Mouse (Mus musculus) layer of hippocampus, adult 8-10 months (tissue): ENCODE results near the gene Dhcr24. TPM values are rescaled to one million over a fixed set of nuclear protein-coding genes. Genes with fewer than 3 reads are reported as not detected.

Source experiments
- DNase-seq, 2 experiments: peaks; one replicate each; pipeline ENCODE4 v3.0.0; 2022; ENCODE audit warnings: low spot score in 2 of 2
- total RNA-seq, 4 experiments: library from RNA; stranded (reverse); gene quantifications; 2 replicates each; pipeline ENCODE4 v1.2.4; 2022

The Dhcr24 gene
- total RNA-seq, 4 experiments from 2014 or later, result 66.0 to 86.5 (median 75.9) TPM

DNA sequence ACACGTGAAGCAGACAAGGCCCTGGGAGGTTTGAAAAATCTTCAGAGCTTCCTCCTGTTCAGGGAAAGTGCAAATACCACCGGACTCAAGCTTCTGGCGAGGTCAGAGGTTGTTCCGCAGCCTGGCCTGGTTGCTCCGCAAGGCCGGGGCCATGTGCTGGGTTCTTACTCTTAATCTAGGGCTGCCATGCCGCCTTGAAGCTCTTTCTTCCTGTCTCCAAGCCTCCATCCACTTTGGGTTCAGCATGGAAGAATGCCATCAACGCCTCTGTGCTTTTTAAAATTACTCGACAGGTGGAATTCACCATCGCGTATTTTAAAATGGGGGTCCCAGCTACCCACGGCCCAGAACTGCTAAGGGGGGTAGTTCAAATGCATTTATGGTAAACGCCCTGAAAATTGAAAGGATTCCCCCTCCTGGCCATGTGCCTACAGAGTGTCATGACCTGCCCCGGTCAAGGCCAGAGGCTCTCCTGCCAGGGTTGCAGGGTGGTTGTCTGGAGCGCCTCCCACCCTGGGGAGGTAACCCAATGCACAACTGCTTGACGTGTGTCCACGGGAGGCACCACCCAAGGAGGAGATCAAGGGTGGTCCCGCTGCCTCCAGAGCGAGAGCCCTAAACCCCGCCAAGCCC lies 509 bp upstream of the Dhcr24 start:
- DNase-seq, result no peak

DNA sequence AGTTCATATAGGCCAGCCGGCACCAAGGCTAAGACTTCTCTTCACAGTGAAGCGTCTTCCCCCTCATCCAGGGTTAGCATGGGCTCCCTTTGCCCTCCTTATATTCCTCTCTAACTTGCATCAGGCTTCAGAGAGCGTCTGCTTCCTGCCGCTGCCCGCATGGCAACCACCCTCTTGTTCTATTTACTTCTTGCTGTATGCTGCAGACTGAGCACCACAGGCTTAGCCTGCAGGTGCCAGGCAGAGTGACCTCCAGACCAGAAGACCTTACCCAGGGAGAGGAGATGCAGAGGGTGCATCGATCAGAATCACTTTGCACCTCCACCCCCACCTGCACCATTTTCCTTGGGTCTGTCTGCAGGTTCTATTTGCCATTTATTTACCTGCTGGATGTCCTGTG lies 1.2 kb downstream of the Dhcr24 start:
- DNase-seq, result no peak

DNA sequence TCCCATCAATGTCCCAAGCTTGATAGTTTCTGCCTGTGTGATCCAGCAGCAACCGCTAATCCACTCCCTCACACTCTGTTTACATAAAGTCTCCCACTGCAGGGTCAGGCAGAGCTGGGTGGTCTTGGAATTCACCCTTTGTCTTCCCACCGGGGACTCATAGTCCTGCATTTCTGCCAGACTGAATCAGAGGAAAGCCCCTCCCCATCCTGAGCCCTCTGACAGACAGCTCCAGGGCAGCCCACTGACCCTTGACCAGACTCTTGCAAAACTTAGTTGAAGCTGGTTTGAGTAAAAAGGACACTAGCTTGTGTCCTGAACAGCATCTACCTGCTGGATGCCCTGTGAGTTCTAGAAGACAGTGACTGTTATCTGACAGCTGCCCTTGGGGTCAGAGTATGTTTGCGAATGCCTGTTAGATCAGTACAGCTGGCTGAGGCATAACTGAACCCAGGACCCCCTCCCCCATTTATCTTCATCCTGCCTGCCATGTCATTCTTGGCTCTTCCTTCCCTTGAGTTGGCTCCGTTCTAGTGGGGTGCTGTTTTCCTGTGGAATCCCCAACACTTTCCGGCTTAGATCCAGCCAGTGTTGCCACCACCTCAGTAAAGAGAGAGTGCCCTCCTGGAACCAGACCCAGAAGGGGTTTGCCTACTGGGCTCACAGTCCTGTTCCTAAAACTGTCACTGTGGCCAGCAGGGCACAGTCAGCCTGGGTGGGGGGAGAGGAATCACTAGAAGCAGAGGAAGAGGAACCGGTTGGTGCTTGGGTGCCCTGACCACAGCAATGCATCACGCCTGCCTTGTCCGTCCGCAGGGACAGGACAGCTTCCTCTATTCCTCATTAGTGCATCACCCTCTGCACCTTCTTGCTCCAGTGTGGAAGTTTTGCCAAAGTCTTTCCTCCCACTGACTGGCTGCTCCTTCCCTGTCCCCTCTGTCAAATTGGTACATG lies 2.3 kb downstream of the Dhcr24 start:
- no peak for DNase-seq

DNA sequence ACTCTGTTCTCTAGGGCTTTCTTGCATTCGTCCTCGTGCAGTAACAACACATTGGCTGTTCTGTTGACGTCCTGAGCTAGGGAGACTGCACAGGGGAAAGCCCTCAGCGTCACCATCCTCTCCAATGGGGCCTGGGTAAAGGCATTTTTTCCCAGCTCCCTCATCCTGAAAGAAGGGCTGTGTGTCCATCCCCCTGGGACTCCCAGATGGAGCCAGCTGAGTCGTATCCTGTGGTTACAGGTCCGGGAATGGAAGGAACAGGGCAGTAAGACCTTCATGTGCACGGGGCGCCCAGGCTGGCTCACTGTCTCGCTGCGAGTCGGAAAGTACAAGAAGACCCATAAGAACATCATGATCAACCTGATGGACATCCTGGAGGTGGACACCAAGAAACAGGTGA lies 3.3 kb downstream of the Dhcr24 start:
- no peak for DNase-seq

DNA sequence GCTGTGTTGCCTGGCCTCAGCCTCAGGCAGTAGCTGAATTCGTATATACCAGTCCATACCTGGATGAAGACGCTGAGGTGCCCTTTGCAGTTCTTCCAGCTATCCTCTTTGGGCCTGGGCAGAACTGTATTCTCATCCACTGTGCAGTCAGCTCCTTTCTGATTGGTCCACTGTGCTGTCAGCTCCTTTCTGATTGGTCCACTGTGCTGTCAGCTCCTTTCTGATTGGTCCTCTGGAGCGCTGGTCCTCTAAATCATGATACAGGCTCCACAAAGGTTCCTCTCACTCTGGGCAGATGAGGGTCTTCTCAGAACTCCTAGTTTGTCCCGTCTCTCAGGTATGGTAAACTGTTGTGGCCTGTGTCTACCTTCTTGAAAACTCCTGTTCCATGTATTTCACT lies 8.8 kb downstream of the Dhcr24 start:
- no peak for DNase-seq

DNA sequence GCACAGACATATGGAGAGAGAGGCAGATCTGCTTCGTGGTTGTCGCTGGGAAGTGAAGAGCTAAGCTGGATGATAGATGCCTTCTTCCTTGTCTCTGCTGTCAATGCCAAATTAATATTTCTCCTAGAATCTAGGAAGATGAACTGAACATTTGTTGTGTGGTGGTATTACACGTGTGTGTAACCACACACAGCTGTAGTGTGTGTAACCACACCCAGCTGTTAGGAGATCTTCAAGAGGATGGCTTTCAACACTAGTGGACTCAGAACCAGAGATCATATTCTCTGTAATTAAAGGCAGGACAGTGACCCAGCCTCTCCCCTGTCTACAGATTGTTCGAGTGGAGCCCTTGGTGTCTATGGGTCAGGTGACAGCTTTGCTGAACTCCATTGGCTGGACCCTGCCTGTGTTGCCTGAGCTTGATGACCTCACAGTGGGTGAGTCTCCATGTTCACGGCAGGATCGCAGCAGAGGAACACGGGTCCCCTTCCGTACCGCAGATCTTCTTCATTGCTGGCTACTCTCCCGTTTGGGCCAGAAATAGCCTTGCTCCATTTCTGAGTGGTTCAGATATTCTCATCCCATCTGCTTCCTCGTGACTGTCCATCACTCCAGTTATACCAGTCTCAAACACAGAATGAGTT lies 10.4 kb downstream of the Dhcr24 start:
- DNase-seq, result no peak

DNA sequence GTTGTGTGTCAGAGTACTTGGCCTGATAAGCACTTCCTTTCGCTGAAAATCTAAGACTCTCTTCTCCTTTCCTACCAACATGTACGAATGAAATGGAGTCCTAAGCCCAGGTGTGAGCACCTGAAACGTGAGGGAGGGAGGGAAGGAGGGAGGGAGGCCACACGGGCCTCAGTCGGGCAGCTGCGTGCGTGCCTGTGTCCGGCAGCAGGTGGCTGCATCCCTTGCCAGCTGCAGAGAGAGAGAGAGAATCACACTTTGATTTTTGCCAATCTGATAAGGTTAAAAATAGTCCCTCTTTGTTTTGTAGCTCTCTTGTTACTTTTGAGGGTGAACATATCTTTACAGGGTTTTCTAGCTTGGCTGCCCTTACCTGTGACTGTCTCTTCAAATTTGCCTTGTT lies 14.2 kb downstream of the Dhcr24 start:
- no peak for DNase-seq

DNA sequence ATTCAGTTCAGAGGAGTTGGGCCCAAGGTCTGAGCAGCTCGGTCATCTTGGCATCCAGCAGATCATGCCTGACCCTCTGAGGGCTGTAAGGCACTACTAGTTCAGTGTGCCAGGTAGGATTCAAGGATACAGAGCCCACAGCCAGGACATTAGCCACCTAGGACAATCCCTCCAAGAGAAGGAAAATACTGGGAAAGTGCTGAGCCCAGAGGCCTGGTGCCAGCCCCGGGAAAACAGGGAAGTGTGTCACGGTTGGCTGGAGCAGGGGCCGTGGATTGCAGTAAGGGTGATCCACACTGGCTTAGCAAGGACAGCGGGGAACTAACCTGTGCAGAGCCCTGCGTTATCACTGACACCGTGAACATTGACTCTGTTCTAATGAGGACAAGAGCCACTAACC lies 16.7 kb downstream of the Dhcr24 start:
- DNase-seq, result no peak

DNA sequence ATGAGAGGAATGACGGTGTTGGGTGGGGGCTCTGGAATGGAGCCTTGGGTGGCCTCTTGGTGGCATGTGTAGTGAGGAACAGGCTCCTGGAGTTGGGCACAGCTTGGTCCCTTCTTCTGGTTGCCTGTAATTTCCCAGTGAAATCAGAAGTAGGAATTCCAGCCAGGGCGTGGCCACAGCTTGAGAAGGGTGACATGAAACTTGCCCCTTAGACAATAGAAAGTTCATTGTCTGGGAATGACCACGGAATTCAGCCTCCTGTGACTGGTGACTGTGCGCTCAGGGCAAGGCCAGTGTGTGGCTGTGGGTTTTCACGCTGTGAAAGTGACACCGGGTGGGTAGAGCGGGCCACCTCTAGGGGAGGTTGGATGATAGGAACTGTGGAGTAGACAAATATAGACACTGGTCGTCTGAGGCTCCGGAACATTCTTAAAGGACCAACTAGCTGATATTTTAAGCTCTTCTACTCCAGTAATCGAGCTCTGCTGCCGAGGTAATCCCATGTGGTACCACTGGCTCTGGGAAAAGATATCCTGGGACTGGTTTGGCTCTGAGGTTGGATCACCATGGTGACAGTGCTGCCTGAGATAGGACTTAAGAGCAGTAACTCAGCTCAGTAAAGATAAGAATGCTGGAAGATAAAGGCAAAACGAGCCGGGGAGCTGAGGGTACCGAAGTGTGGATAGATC lies 20.5 kb downstream of the Dhcr24 start:
- no peak for DNase-seq

DNA sequence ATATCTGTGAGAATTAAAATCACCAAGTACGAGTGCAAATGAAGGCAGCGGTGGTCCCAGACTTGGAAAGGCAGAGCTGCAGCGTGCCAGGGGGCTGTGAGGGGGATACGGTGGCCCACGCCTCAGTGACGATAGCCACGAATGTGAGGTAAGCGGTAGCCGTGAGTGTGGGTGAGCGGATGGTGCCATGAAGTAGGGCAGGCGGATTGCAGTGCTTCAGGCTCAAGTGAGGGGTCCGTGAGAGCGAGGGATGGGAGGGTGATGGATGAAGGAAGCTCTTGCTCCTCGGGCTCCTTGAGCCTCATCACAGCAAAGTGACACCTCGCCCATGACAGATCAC lies 21.0 kb downstream of the Dhcr24 start:
- DNase-seq, result no peak

DNA sequence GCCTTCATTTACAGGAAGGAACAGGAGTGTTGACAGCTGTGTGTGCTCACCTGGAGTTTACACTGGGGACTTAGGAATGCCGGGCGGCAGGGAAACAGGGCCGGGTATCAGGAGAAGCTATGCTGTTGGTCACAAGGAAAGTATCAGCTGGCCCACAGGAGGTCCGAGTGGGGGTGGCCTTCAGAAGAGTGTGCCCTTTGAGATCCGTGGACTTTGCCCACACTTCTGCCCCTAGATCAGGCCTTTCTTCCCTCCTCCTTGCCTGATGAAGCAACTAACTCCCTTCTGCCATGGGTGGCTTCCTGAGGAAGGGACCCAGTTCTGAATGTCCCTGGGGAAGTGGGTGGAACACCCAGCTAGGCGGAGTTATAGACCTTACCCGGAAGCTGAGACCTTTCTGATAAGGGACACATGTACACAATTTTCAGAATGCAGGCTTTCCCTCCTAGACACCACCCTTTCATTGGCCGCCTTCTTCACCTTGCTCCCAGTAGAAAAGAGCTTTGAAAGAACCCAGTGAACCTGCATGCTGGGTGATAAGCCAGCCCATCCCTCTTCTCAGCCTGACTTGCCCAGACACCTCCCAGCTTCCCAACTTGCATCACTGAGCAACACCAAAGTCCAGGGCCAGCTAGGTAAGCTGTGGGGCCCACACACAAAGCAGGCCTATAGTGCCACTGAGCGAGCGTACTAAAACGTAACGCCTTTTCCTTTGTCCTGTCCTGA lies 21.8 kb downstream of the Dhcr24 start:
- no peak for DNase-seq

DNA sequence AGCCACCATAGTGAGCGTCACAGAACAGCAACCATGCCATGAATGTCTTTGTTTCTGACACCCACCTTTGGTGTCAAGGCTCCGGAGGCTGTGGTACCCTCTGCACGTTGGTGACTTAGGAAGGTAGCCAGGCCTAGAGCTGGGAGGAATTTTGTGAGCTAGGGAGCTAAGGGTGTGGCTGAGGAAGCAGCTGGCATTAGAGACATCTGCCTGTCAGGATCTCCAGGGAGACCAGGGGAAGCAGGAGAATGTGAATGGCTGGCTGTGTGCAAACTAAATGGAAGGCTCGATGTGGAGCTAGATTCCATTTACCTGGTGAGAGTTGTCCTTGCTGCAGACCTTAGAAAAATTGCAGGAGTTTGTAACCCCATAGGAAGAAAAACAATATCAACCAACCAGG lies 23.8 kb downstream of the Dhcr24 start:
- no peak for DNase-seq

DNA sequence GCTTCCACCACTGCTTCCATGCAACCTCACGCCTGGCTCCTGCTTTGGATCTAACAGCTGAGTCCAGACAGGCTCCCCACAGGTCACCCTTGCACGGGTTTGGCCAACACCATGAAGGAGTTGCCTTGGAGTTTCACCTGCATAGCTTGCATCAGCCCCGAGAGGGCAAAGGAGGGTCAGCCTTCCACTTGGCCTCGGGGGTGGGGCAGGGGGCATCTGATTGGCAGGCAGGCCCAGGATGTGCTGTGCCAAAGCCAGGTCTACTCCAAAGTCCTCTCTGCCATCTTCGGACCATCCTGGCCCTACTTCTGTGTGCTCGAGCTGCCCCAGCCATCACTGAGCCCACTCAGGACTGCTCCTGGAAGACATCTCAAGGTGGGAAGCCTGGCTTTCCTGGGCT lies 26.2 kb downstream of the Dhcr24 start:
- no peak for DNase-seq

DNA sequence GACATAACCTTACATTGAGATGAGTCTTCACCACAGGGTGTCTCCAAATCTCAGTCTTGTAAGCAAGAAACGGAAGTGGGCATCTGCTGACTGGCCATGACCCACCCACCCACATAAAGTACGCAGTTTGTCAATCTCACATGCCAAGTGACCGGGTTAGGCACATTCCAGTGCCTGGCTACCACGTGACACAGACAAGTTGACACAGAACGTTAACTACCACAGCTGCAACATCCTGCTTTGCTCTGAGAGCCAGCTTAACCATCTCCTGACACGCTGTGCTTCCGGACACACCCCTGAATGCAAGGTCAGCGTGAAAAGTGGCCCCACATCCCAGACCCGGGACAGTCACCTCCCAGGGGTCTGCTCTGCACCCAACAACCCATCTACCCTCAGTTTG lies 29.3 kb downstream of the Dhcr24 start:
- no peak for DNase-seq

DNA sequence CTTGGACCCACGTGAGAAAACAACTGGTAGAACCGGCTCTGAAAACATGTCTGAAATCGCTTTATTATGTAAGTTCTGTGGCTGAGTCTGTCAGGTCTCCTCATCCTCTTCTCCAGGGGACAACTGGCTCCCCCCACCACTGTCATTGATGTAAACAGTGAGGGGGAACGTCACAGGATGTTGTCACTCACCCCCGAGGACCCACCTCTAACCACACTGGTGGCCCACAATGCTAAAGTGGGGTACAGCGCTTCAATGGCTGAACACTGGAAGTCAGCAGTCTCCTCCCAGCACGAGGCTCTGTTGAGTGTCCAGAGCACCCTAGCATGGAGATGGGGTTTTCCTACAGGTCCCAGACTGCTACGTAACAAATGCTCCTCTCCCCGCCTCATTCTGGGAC lies 30.0 kb downstream of the Dhcr24 start:
- no peak for DNase-seq

DNA sequence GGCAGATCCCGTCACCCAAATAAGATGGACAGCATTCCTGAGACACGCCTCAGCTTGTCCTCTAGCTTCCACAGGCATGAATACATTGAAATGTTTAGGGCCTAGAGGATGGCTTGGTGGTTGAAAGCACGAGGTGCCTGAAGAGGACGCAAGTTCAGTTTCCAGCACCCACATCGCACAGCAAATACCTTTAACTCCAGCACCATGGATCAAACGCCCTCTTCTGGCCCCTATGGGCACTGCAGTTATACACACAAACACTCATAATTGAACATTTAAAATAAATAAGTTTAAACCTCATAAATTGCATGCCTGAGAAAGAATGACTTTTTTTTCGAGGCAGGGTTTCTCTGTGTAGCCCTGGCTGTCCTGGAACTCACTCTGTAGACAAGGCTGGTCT lies 32.8 kb downstream of the Dhcr24 start:
- DNase-seq, result no peak

DNA sequence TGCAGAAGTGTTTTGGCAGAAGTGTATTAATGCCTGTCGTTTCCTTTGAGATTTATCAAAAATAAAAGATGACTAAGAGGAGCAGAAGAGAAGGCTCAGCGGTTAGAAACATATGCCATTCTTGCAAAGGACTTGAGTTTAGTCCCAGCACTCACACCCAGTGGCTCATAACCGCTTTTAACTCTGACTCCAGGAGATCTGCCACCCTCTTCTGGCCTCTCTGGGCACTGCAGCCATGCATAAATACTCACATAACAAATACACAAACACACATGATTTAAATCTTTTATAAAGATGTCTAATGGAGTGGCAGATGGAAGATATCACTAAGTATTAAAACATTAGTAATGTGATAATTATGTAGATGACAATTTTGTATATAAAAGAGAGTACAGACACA lies 35.4 kb downstream of the Dhcr24 start:
- no peak for DNase-seq

DNA sequence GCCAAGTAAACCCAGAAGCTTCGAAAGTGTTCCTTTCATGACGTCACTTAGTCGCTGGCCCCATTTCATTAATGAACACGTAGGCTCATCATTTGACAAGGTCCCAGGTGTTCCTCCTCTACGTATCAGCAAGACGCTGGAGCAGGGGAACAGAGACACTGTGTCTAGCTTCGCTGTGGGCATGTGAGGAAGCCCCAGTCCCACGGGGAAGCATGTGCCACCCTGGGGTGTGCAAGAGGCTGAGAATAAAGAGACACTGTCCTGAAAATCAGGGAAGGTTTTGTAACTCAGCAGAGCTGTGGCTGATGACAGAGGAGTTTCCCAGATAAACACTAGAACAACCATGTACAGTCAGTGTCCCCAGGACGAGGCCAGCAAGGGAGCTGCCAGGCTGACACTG lies 36.2 kb downstream of the Dhcr24 start:
- no peak for DNase-seq

DNA sequence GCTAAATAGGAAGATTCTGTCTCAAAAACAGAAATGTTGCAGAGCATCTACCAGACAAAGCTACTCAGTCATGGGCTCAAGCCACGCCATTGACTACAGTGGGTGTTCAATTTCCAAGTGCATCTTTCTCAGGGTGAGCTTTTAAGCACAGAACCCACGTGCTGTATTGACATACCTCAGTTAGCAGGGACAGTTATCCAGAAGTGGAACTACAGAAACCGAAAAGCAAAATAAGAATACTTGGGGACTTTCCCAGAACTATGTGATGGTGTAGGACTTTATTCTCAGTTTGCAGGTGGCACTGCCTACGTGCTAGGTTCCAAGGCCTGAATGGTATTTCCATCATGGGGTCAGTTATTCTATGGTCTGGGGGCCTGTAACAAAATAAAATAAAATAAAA lies 36.9 kb downstream of the Dhcr24 start:
- DNase-seq, result no peak

DNA sequence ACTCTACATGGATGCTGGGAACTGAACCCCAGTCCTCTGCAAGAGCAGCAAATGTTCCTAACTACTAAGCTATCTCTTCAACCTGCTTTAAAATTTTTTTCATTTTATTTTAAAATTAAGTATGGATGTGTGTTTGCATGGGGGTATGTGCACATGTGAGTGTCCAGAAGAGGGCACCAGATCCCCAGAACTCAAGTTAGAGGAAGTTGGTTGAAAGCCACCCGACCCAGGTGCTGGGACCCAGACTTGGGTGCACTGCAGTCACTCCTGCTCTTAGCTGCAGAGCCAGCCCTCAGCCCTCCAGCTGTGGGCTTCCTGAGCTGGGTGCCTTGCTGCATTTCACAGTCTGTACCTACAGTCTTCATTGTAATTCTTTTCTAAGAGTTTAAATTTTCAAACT lies 38.6 kb downstream of the Dhcr24 start:
- DNase-seq, result no peak

DNA sequence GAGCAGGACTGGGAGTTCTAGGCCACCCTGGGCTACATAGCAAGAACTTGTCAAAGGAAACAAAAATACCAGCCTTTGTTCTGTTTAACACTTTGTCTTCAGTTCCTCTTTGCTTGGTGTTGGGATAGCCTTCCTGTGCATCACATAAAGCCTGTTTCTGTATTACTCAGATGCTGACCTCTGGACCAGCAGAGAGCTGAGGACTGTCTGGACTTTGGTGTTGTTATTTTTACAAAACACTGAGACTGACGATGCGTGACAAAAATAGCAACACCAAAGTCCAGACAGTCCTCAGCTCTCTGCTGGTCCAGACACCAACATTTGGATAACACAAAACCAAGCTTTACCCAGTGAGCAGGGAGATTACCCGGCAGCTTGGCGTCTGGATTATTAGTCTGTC lies 39.9 kb downstream of the Dhcr24 start:
- DNase-seq, result no peak
